Mouse (Mus musculus) cerebellum, adult 2 months (tissue): ENCODE measurements around the gene Gatad1. TPM values are rescaled to one million over a fixed set of nuclear protein-coding genes. Genes with fewer than 3 reads are reported as not detected.
A peak's percentile ranks its signal among the peaks of the same experiment; 100 is the strongest.
"Not testable (repeated sequence)": the region's sequence is repeated elsewhere in the genome, so short reads cannot be mapped to it uniquely, and the experiment has no call there.

ENCODE experiments used
- DNase-seq, 2 experiments: peaks; one replicate each; pipeline ENCODE4 v3.0.0; 2021
- H3K27ac ChIP-seq: fragments of 200-500 bp; 2 replicates; pipeline ENCODE4 v1.5.1; 2012; ENCODE audit warnings: low read length, control low read depth, inconsistent platforms; ENCODE audit not compliant: insufficient read depth
- H3K27me3 ChIP-seq: fragments of 200-500 bp; 2 replicates; pipeline ENCODE4 v1.6.1; 2012; ENCODE audit warnings: inconsistent platforms, mild to moderate bottlenecking, low read length, moderate library complexity; ENCODE audit not compliant: control insufficient read depth, insufficient read depth
- H3K4me1 ChIP-seq: fragments of 200-500 bp; 2 replicates; pipeline ENCODE4 v1.6.1; 2011; ENCODE audit warnings: low read length; ENCODE audit not compliant: control insufficient read depth, insufficient read depth
- H3K4me3 ChIP-seq: fragments of 200-500 bp; replicated peaks from 2 replicates; pipeline ENCODE3; 2011; ENCODE audit warnings: mild to moderate bottlenecking, low read depth, low read length, control low read depth; ENCODE audit not compliant: insufficient read depth
- CTCF ChIP-seq: fragments of 200-500 bp; IDR thresholded peaks from 2 replicates; pipeline ENCODE4 v1.5.1; 2011; ENCODE audit warnings: low read depth, mild to moderate bottlenecking, control low read depth, low read length, moderate library complexity, borderline replicate concordance; ENCODE audit not compliant: insufficient read depth
- POLR2A ChIP-seq: fragments of 200-500 bp; IDR thresholded peaks from 2 replicates; pipeline ENCODE4 v1.6.1; 2011; ENCODE audit warnings: low read length, control low read depth, borderline replicate concordance; ENCODE audit not compliant: insufficient read depth
- WGBS: fragments of 180-500 bp; shearing (Covaris S2); methylation state at CpG from one replicate; pipeline ENCODE4 v1.1.7; 2018; 5-methylcytosine and 5-hydroxymethylcytosine counted together
- polyA plus RNA-seq: library from polyadenylated mRNA; depleted of rRNA; stranded (reverse); fragments of >200 nt; gene quantifications from 2 replicates; pipeline ENCODE4 v1.2.3, GENCODE M21; 2012

The Gatad1 gene
- polyA plus RNA-seq, 1 experiment = 102 TPM

GRCm38 (mm10) chr5:3632285-3632684, 24.7 kb downstream of the Gatad1 start:
- H3K4me3 ChIP-seq = no peak overlapping the region
- DNase-seq = no peak
- no peaks in the 10 kb centered on the region for H3K4me1 ChIP-seq
- H3K27ac ChIP-seq = no peak overlapping the region
- WGBS = 90% methylated on average over 5 of the region's 5 CpGs
- TF ChIP-seq CTCF (no peak), POLR2A (no peak)
- no peaks in the 10 kb centered on the region for H3K27me3 ChIP-seq

DNA sequence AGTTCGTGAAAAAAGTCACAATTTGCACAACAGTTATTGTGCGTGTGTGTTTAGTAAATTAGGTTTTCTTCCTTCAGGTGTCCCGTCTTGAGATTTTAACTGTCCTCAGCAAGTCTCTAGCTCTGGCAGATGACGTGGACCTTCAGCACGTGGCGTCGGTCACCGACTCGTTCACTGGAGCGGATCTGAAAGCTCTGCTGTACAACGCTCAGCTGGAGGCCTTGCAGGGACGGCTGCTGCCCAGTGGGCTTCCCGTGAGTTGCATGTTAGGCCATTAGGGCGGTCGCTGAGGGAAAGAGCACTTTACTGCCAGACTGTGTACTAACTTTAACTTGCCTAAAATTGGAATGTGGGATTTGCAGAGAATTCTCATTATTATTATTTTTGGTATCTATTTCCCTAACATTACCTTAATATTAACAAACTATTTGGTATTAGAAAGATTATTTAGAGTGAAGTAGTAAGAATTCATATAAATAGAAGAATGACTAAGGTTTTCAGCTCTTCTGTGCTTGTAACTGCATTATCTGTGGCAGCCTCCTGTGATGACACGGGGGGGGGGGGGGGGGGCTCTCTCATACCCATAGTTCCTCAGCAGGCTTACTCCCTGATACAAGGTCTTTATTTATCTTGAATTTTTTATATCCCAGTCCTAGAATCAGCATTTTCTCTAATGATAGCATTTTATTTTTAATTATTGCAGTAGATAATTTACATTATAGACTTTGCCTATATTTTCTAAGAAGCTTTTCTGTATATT, 25.3 kb downstream of the Gatad1 start:
- WGBS = 26% methylated on average over 16 of the region's 16 CpGs
- Histone ChIP-seq H3K27me3 (no peaks in the 10 kb centered on the region), H3K4me3 (no peak overlapping the region), H3K4me1 (no peaks in the 10 kb centered on the region), H3K27ac (no peak overlapping the region)
- TF ChIP-seq POLR2A (no peak), CTCF (no peak)
- no peak for DNase-seq

DNA sequence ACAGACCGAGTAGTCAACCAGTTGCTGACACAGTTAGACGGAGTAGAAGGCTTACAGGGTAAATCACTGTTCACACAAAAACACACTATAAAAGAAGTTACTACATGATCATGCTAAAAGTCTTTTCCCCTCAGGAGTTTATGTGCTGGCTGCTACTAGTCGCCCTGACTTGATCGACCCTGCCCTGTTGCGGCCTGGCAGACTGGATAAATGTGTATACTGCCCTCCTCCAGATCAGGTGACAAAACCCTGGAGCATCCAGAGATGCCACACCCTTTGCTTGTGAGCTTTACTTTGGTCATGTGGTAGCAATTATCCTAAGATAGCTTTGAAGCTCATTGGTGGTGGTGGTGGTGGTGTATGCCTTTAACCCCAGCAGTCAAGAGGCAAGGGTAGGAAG, 26.9 kb downstream of the Gatad1 start:
- DNase-seq = no peak
- Histone ChIP-seq H3K27me3 (no peaks in the 10 kb centered on the region), H3K27ac (no peak overlapping the region), H3K4me1 (no peaks in the 10 kb centered on the region), H3K4me3 (no peak overlapping the region)
- WGBS = 95% methylated on average over 5 of the region's 5 CpGs
- TF ChIP-seq POLR2A (no peak), CTCF (no peak)

DNA sequence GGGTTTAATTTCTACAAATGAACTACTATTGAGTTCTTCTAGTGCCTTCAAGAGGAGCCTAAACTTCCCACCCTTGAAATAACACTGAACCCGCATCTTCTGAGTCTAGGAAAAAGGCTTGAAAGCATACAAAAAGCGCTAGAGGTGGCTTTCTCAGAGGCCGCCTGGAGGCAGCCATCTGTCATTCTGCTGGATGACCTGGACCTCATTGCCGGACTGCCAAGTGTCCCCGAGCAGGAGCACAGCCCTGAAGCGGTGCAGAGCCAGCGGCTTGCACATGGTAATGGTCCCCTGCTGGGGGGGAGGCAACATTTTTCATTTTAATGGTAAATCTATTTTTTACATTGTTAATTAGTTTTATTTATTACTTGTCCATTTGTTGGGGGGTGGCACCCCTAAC, 36.5 kb downstream of the Gatad1 start:
- WGBS = 18% methylated on average over 7 of the region's 7 CpGs
- Histone ChIP-seq H3K4me1 (peaks cover 11% of the 10 kb centered on the region; the same call in 1 of the 2 replicates), H3K4me3 (no peak overlapping the region), H3K27ac (no peak overlapping the region), H3K27me3 (no peaks in the 10 kb centered on the region)
- DNase-seq = peak; percentile 75 to 87
- TF ChIP-seq CTCF (no peak), POLR2A (no peak)

DNA sequence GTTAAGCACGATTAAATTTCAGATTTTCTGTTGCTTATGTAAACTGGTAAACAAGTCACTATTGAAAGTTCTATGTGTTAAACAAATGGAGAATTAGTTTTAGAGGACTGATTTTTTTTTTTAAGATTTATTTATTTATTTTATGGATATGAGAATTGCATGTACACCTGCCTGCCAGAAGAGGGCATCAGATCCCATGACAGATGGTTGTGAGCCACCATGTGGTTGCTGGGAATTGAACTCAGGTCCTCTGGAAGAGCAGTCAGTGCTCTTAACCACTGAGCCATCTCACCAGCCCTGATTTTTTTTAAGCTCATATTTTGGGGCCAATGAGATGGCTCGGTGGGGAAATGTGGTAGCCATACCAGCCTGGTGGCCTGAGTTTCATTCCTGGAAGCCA, 45.1 kb downstream of the Gatad1 start:
- H3K27ac ChIP-seq, H3K27me3 ChIP-seq, H3K4me1 ChIP-seq, H3K4me3 ChIP-seq, DNase-seq: not testable (repeated sequence)
- WGBS = 96% methylated on average over 2 of the region's 2 CpGs

DNA sequence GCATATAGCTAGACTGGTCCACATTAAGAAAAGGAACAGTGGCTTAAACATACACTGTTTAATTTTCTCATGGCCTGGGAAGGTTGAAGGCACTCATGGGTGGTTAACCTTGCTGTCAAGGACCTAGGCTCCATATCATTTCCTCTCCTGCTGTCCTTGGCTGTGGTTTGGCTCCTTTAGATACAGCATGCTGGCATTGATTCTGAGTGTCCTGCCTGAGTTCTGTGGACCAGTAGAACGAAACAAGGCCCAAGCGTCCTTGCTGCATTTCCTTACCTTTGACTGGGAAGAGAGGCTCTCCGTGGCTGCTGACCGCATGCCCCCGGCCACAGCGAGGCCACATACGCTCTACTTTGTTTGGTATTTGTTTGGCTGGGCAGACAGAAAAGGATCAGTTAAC, 47.7 kb downstream of the Gatad1 start:
- H3K27me3 ChIP-seq = no peaks in the 10 kb centered on the region
- no peak for TF ChIP-seq CTCF
- no peak for TF ChIP-seq POLR2A
- 91% methylated on average over 7 of the region's 7 CpGs for WGBS
- H3K4me3 ChIP-seq = no peak overlapping the region
- no peak for DNase-seq
- H3K4me1 ChIP-seq = no peaks in the 10 kb centered on the region
- H3K27ac ChIP-seq = no peak overlapping the region

- WGBS = 95% methylated on average over 9 of the region's 9 CpGs
- no peak overlapping the region for H3K27ac ChIP-seq
- no peak for TF ChIP-seq POLR2A
- no peak for TF ChIP-seq CTCF
- H3K27me3 ChIP-seq = no peaks in the 10 kb centered on the region
- H3K4me1 ChIP-seq = no peaks in the 10 kb centered on the region
- DNase-seq = no peak
- no peak overlapping the region for H3K4me3 ChIP-seq
Measured at GRCm38 (mm10) chr5:3607114-3607513, 49.9 kb downstream of the Gatad1 start.

DNA sequence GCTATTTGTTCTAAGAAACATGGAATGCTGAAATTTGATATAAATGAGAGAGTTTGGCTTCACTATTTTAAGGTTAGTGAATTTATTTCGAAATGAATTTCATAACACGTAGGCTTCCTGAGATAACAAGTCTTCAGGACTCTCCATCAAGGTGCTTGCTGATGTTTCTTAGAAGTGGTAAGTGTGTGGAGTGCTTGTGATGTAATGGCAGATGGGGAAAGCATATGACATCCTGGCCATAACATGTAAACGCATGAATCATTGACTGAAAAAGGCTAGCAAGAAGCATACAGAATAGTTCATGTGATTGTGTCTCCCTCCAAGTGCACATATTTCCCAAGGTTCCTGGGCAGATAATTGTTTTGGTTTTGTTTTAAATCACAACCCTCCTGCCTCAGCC, 56.2 kb downstream of the Gatad1 start:
- TF ChIP-seq POLR2A (no peak), CTCF (no peak)
- H3K4me3 ChIP-seq = no peak overlapping the region
- DNase-seq = no peak
- 93% methylated on average over 3 of the region's 3 CpGs for WGBS
- no peaks in the 10 kb centered on the region for H3K4me1 ChIP-seq
- no peaks in the 10 kb centered on the region for H3K27me3 ChIP-seq
- no peak overlapping the region for H3K27ac ChIP-seq

DNA sequence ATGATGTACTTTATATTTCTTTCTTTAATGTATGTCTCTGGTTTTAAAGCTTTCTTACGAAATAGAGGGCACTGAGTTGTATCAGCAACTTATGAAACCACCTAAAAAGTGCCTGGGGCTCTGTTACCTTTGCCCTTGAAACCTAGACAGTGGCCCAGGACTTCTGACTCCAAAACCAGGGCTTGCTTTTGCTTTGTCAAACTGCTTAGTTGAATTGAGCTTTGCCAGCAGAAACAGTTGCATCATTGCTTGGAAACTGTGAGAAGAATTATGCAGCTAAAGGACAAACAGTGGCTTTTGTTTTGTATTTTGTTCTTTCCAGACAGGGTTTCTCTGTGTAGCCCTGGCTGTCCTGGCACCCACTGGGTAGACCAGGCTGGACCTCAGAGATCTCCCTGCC, 56.7 kb downstream of the Gatad1 start:
- Histone ChIP-seq H3K27ac (no peak overlapping the region), H3K4me1 (no peaks in the 10 kb centered on the region), H3K4me3 (no peak overlapping the region), H3K27me3 (no peaks in the 10 kb centered on the region)
- no peak for DNase-seq
- TF ChIP-seq CTCF (no peak), POLR2A (no peak)
- 77% methylated on average over 1 of the region's 1 CpGs for WGBS
